Mouse (Mus musculus) kidney, adult 2 months (tissue): Measurements from ENCODE around the gene Pbrm1. TPM values are rescaled to one million over a fixed set of nuclear protein-coding genes. Genes with fewer than 3 reads are reported as not detected.
A peak's percentile ranks its signal among the peaks of the same experiment; 100 is the strongest.

Experiments used
- DNase-seq: peaks from one replicate; pipeline ENCODE4 v3.0.0; 2021
- H3K27ac ChIP-seq: fragments of 200-500 bp; 2 replicates; pipeline ENCODE4 v1.5.1; 2012; ENCODE audit warnings: low read depth, low read length, control low read depth, inconsistent platforms; ENCODE audit not compliant: insufficient read depth
- H3K27me3 ChIP-seq: fragments of 200-500 bp; replicated peaks from 2 replicates; pipeline ENCODE4 v1.6.1; 2012; ENCODE audit warnings: mild to moderate bottlenecking, moderate library complexity, low read length, inconsistent platforms; ENCODE audit not compliant: control insufficient read depth, insufficient read depth
- H3K36me3 ChIP-seq: fragments of 200-500 bp; 2 replicates; pipeline ENCODE4 v1.6.1; 2012; ENCODE audit warnings: mild to moderate bottlenecking, moderate library complexity, low read length, inconsistent platforms; ENCODE audit not compliant: control insufficient read depth, insufficient read depth
- H3K4me1 ChIP-seq: fragments of 200-500 bp; 2 replicates; pipeline ENCODE4 v1.6.1; 2011; ENCODE audit warnings: low read length; ENCODE audit not compliant: control insufficient read depth, insufficient read depth
- H3K4me3 ChIP-seq: fragments of 200-500 bp; 2 replicates; pipeline ENCODE4 v1.5.1; 2011; ENCODE audit warnings: mild to moderate bottlenecking, low read depth, low read length, control low read depth; ENCODE audit not compliant: insufficient read depth
- CTCF ChIP-seq: fragments of 200-500 bp; conservative IDR thresholded peaks from 2 replicates; pipeline ENCODE4 v1.5.1; 2011; ENCODE audit warnings: low read depth, mild to moderate bottlenecking, control low read depth, low read length, moderate library complexity, mixed read lengths; ENCODE audit not compliant: insufficient read depth, insufficient read length
- POLR2A ChIP-seq: fragments of 200-500 bp; IDR thresholded peaks from one replicate; pipeline ENCODE4 v1.6.1; 2011; ENCODE audit warnings: low read depth, low read length, control low read depth
- WGBS: fragments of 180-500 bp; shearing (Covaris S2); methylation state at CpG from one replicate; pipeline ENCODE4 v1.1.7; 2018; 5-methylcytosine and 5-hydroxymethylcytosine counted together
- polyA plus RNA-seq: library from polyadenylated mRNA; depleted of rRNA; stranded (reverse); fragments of >200 nt; gene quantifications from 2 replicates; pipeline ENCODE4 v1.2.3, GENCODE M21; 2012

Gene Pbrm1
- polyA plus RNA-seq, 1 experiment = 11.2 TPM

DNA sequence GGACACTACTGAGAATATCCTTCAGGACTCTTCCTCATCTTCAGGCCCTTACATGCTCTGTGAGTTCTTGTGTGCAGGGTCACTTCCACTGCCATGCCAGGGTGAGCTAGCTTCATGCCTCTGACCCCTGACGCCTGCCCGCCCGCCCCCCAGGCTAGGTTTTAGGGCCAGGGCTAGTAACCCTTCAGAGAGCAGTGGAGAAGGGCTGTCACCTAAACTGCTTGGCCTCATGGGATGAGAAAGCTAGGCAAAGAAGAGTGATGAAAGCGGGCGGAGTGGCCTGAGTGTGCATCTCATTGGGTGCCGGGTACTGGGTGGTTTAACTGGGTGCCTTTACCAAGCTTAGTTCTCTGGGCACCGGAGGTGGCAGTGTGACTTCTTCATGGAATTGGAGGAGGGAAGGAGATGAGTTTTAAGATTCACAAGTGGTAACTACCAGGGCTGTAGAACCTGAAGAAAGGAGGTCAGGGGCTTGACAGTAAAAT, 113.6 kb downstream of the Pbrm1 start:
- Histone ChIP-seq H3K4me3 (no peak overlapping the region), H3K27me3 (no peaks in the 10 kb centered on the region), H3K4me1 (no peaks in the 10 kb centered on the region), H3K36me3 (no peaks in the 10 kb centered on the region), H3K27ac (no peak overlapping the region)
- TF ChIP-seq POLR2A (no peak), CTCF (no peak)
- 89% methylated on average over 7 of the region's 7 CpGs for WGBS
- DNase-seq = no peak

DNA sequence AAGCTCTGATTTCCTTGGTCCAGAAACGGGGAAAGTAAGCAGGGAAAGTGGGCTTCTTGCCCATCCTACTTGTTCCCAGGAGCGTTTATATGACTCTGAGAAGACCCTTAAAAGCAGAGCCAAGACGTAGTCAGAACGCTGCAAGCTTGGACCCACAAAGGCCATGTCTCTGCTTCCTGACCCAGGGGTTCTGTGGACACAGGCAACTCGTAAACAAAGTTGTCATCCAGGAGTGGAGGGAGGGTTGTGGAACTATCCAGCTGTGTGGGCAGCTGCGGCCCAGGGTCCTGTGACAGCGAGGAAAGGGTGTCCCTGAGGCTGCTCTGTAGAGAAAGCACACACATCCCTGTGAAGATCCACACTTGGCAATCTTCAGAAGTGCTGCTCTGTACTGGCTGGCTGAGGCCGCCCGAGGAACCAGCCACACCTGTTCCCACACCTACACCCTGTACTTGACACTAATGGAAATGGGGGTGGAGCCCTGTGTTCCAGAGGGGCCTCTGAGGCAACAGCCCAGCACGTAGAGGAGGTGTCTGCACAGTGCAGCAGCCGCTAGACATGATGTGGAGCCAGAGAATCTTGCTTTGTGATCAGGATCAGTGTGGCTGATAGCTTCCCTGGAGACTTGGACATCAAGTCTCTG, 114.2 kb downstream of the Pbrm1 start:
- WGBS = 69% methylated on average over 11 of the region's 11 CpGs
- Histone ChIP-seq H3K4me1 (no peaks in the 10 kb centered on the region), H3K27ac (no peak overlapping the region), H3K4me3 (no peak overlapping the region), H3K27me3 (no peaks in the 10 kb centered on the region), H3K36me3 (no peaks in the 10 kb centered on the region)
- TF ChIP-seq POLR2A (no peak), CTCF (no peak)
- no peak for DNase-seq

DNA sequence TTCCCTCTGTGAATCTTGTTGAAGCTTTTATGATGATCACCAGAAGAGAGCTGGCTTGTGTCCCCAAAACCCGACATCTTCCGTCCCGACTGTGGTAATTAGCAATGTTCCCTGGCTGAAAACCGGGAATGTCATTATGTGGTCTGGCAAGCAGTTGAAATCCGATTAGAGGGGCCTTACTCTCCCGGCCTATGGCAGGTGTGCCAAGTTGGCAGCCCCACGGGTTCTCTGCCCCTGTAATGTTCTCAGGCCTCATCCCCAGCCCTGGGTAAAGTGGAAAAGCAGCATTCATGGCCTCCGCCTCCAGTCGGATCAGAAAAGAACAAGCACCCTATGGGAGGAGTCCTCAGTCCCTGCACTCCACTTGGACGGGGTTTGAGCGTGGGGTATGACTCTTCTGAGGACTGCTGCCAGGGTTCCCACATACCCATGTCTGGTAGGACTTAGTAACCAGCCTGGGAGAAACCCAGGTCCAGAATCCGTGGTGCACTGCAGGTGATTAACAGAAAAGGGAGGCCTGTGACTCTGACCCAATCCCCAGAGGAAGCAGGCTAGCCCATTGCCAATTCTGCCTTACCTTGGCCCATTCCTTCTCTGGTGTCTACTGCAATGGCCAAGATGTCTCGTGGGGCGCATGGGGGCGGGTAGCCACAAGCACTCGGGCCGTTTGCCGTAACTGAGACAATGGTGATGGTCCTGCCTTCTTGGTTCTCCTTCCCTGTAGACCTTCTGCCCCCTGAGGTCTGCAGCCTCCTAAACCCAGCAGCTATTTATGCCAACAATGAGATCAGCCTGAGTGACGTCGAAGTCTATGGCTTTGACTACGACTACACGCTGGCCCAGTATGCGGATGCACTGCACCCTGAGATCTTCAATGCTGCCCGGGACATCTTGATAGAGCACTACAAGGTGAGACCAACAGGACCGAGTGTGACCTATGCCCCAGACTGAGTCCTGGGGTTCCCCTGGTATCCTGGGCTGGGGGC, 115.4 kb downstream of the Pbrm1 start:
- TF ChIP-seq CTCF (no peak), POLR2A (no peak)
- Histone ChIP-seq H3K27ac (no peak overlapping the region), H3K36me3 (no peaks in the 10 kb centered on the region), H3K4me1 (no peaks in the 10 kb centered on the region), H3K27me3 (no peaks in the 10 kb centered on the region), H3K4me3 (no peak overlapping the region)
- WGBS = 85% methylated on average over 25 of the region's 25 CpGs
- peak; percentile 40 for DNase-seq

GRCm38 (mm10) chr14:31135495-31136410, 116.8 kb downstream of the Pbrm1 start:
- H3K36me3 ChIP-seq = no peaks in the 10 kb centered on the region
- DNase-seq = no peak
- no peaks in the 10 kb centered on the region for H3K27me3 ChIP-seq
- TF ChIP-seq POLR2A (no peak), CTCF (no peak)
- WGBS = 95% methylated on average over 34 of the region's 34 CpGs
- no peak overlapping the region for H3K4me3 ChIP-seq
- no peaks in the 10 kb centered on the region for H3K4me1 ChIP-seq
- no peak overlapping the region for H3K27ac ChIP-seq

DNA sequence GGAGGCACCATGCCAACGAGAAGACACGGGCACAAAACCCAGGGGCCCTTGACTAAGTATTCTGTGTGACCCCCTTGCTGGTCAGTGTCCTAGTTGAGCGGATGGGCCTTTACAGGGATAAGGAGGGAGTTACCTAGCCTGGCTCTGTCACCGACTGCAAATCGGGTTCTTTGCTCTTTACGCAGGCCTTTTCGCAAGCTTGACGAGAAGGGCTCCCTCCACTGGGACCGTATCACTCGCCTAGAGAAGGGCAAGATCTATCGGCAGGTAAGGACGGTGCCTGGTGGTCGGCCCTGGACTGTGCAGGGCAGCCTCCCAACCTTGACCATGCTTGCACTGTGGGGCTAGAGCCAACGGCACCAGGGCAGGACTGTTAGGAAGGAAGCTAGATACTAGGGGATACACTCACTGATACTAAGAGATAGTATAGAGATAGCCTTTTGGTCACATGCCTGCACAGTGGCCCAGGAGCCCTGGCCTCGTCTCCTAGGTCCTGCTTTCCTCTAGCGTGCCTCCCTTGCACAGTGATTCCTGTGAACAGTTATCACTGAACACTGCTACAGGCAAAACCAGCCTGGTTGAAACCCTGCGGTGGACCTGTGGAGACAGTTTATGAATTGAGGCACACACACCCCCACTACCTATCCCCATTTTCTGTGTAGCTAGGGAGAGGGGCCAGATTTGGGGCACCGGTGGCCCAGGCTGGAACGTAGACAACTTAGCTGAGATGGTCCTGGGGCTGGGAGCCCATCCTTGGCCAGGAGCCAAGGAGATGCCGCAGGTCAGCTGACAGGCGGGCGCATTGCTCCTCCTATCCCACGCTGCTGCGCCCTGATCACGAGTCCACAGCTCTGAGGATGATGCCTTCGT, 117.7 kb downstream of the Pbrm1 start:
- DNase-seq = no peak
- no peak for TF ChIP-seq POLR2A
- no peak for TF ChIP-seq CTCF
- H3K27ac ChIP-seq = no peak overlapping the region
- H3K36me3 ChIP-seq = no peaks in the 10 kb centered on the region
- H3K4me1 ChIP-seq = no peaks in the 10 kb centered on the region
- no peaks in the 10 kb centered on the region for H3K27me3 ChIP-seq
- H3K4me3 ChIP-seq = no peak overlapping the region
- WGBS = 90% methylated on average over 26 of the region's 26 CpGs

GRCm38 (mm10) chr14:31137281-31137595, 118.3 kb downstream of the Pbrm1 start:
- Histone ChIP-seq H3K27me3 (no peaks in the 10 kb centered on the region), H3K4me3 (no peak overlapping the region), H3K27ac (no peak overlapping the region; the same call in 1 of the 2 replicates), H3K36me3 (no peaks in the 10 kb centered on the region), H3K4me1 (no peaks in the 10 kb centered on the region)
- 57% methylated on average over 10 of the region's 10 CpGs for WGBS
- no peak for DNase-seq
- TF ChIP-seq CTCF = no peak
- no peak for TF ChIP-seq POLR2A
